Mouse (Mus musculus) brain, embryonic 14.5 days (tissue): Measurements from ENCODE around the gene Vars.
A peak's percentile ranks its signal among the peaks of the same experiment; 100 is the strongest.

Experiments used
- CTCF ChIP-seq: fragments of 200-500 bp; IDR thresholded peaks from 2 replicates; pipeline ENCODE4 v1.5.1; 2012; ENCODE audit warnings: inconsistent platforms, mild to moderate bottlenecking, moderate library complexity, borderline replicate concordance; ENCODE audit not compliant: insufficient read depth, insufficient read length; ENCODE audit errors: extremely low read depth
- POLR2A ChIP-seq: fragments of 200-500 bp; IDR thresholded peaks from 2 replicates; pipeline ENCODE4 v1.6.1; 2012; ENCODE audit warnings: mild to moderate bottlenecking, inconsistent platforms, borderline replicate concordance; ENCODE audit not compliant: poor library complexity, insufficient read depth, insufficient read length, severe bottlenecking; ENCODE audit errors: extremely low read depth

GRCm38 (mm10) chr17:35058911-35059892 is 58.4 kb downstream of the Vars start, which contains the start of gene Ddah2:
- peak; percentile 74 for TF ChIP-seq CTCF
- TF ChIP-seq POLR2A = peak; percentile 33; the same call in 1 of the 2 replicates
